Mouse (Mus musculus) embryonic facial prominence, embryonic 14.5 days (tissue): ENCODE measurements around the gene Tnik. TPM values are rescaled to one million over a fixed set of nuclear protein-coding genes. Genes with fewer than 3 reads are reported as not detected.
A peak's percentile ranks its signal among the peaks of the same experiment; 100 is the strongest.

Experiments
- ATAC-seq: fragments of 200-750 bp; cut with Nextera tagmentation; 2 replicates; pipeline ENCODE4 v1.8.0; 2017; ENCODE audit warnings: low read depth, moderate number of reproducible peaks, moderate TSS enrichment
- DNase-seq: peaks from one replicate; pipeline ENCODE4 v3.0.0-alpha.2; 2015; ENCODE audit warnings: low spot score
- H3K27ac ChIP-seq: fragments of 300-500 bp; sonication (generic); replicated peaks from 2 replicates; pipeline ENCODE4 v1.5.1; 2014; ENCODE audit warnings: low read depth, mild to moderate bottlenecking, low read length, moderate library complexity
- H3K27me3 ChIP-seq: fragments of 300-500 bp; sonication (generic); replicated peaks from 2 replicates; pipeline ENCODE4 v1.6.1; 2014; ENCODE audit warnings: low read length; ENCODE audit not compliant: control insufficient read depth, insufficient read depth
- H3K36me3 ChIP-seq: fragments of 300-500 bp; sonication (generic); 2 replicates; pipeline ENCODE4 v1.6.1; 2014; ENCODE audit warnings: low read length, mixed read lengths; ENCODE audit not compliant: control insufficient read depth, insufficient read depth
- H3K4me1 ChIP-seq: fragments of 300-500 bp; sonication (generic); 2 replicates; pipeline ENCODE4 v1.6.1; 2014; ENCODE audit warnings: antibody characterized with exemption, low read length; ENCODE audit not compliant: control insufficient read depth, insufficient read depth
- H3K4me2 ChIP-seq: fragments of 300-500 bp; sonication (generic); 2 replicates; pipeline ENCODE4 v1.6.1; 2014; ENCODE audit warnings: low read depth, mild to moderate bottlenecking, low read length, moderate library complexity, mixed read lengths
- H3K4me3 ChIP-seq: fragments of 300-500 bp; sonication (generic); 2 replicates; pipeline ENCODE4 v1.5.1; 2014; ENCODE audit warnings: low read depth, mild to moderate bottlenecking, low read length
- H3K9ac ChIP-seq: fragments of 300-500 bp; sonication (generic); 2 replicates; pipeline ENCODE4 v1.6.1; 2014; ENCODE audit warnings: low read depth, mild to moderate bottlenecking, low read length, moderate library complexity, mixed read lengths
- H3K9me3 ChIP-seq: fragments of 300-500 bp; sonication (generic); 2 replicates; pipeline ENCODE4 v1.6.1; 2016; ENCODE audit warnings: low read length; ENCODE audit not compliant: control insufficient read depth
- WGBS: fragments of 180-500 bp; shearing (Covaris S2); extraction: QIAGEN DNeasy Blood & Tissue Kit; methylation state at CpG from one replicate; pipeline ENCODE4 v1.1.7; 2014; 5-methylcytosine and 5-hydroxymethylcytosine counted together
- polyA plus RNA-seq: library from polyadenylated mRNA; unstranded; fragments of >200 nt; fragmentation: Nextera tagmentation; extraction: Ambion mirVana; gene quantifications from 2 replicates; pipeline ENCODE4 v1.2.1, GENCODE M21; 2014

The Tnik gene
- polyA plus RNA-seq, 1 experiment from 2014 or later: 19.4 TPM

DNA sequence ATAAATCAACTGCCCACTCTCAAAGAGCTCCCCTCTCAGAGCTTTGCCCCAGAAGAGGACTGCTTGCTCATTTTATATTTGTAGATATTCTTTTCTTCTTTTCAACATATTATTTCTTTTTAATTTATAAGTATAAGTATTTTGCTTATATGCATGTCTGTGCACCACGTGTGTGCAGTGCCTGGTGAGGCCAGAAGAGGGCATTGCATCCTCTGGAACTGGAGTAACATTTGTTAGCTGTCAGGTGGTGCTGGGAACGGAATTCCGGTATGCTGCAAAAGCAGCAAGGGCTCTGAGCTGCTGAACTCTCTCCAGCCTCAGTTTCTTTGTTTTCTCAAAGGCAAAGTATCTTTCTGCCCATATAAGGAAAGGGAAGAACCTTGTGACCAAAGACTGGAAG lies 125.5 kb downstream of the Tnik start:
- no peak overlapping the region for H3K27ac ChIP-seq
- no peak for ATAC-seq
- H3K9me3 ChIP-seq: no peaks in the 10 kb centered on the region
- H3K4me1 ChIP-seq: no peaks in the 10 kb centered on the region
- DNase-seq: no peak
- no peak overlapping the region for H3K4me3 ChIP-seq
- no peak overlapping the region for H3K4me2 ChIP-seq
- WGBS: 86% methylated on average over 3 of the region's 3 CpGs
- H3K27me3 ChIP-seq: no peaks in the 10 kb centered on the region
- H3K36me3 ChIP-seq: no peaks in the 10 kb centered on the region
- H3K9ac ChIP-seq: no peak overlapping the region

DNA sequence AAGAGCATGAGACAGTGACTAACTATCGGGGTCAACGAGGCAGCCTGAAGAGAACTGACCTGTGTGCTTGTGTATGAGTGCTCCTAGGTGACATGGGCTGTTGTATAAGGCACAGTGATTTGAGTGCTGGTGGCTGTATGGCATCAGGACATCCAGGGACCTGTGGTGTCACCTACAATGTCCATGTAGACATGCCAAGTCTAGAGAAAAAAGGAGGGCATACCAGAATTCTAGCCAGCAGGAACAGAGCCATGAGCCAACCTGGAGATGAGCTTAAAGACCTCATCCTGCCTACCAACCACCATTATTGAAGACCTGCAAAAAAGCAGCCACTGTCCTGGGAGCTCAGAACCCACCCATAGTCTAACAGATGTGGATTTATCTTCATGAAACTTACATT lies 127.2 kb downstream of the Tnik start:
- DNase-seq (no peak), ATAC-seq (no peak)
- no peak overlapping the region for H3K4me2 ChIP-seq
- H3K9me3 ChIP-seq: no peaks in the 10 kb centered on the region
- 89% methylated on average over 2 of the region's 2 CpGs for WGBS
- no peaks in the 10 kb centered on the region for H3K27me3 ChIP-seq
- H3K4me1 ChIP-seq: no peaks in the 10 kb centered on the region
- no peak overlapping the region for H3K4me3 ChIP-seq
- no peaks in the 10 kb centered on the region for H3K36me3 ChIP-seq
- H3K9ac ChIP-seq: no peak overlapping the region
- no peak overlapping the region for H3K27ac ChIP-seq

DNA sequence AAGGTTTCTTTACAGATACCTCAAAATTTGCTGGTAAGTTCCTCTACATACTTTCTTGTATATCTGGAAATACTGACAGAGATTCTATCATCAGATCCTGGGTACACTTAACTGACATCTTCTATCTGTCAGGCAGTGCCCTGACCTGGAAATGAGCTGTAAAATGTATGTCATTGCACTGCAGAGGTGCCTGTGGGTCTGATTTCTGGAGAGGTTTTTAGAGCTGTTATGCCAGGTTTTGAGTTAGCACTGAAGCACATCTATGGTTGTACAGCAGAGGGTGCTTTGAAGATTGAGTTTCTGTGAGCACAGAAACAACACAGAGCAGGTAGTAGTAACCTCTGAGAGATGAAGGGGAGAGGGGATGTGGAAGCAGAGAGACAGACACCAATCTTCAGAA lies 129.5 kb downstream of the Tnik start:
- Histone ChIP-seq H3K4me2 (no peak overlapping the region), H3K4me3 (no peak overlapping the region), H3K9ac (no peak overlapping the region), H3K27ac (no peak overlapping the region), H3K27me3 (no peaks in the 10 kb centered on the region), H3K9me3 (no peaks in the 10 kb centered on the region), H3K36me3 (no peaks in the 10 kb centered on the region), H3K4me1 (no peaks in the 10 kb centered on the region)
- DNase-seq: no peak
- no peak for ATAC-seq

DNA sequence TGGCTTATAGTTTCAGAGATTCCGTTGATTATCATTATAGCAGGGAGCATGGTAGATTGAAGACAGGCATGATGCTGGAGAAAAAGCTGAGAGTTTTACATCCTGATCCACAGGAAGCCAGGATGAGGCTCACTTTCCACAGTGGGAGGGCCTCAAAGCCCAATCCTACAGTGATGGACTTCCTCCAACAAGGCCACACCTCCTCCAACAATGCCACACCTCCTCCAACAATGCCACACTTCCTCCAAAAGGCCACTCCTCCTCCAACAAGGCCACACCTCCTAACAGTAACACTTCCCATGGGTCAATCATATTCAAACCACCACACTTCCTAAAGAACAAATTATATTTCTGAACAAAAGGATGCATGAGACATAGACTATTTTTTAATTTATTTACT lies 135.8 kb downstream of the Tnik start:
- H3K9me3 ChIP-seq: no peaks in the 10 kb centered on the region
- DNase-seq: no peak
- ATAC-seq: 0 out of 2 replicates have a peak, but pooled peaks have one; percentile 15
- no peak overlapping the region for H3K9ac ChIP-seq
- 94% methylated on average over 1 of the region's 1 CpGs for WGBS
- H3K4me1 ChIP-seq: no peaks in the 10 kb centered on the region
- no peak overlapping the region for H3K27ac ChIP-seq
- no peaks in the 10 kb centered on the region for H3K36me3 ChIP-seq
- H3K4me3 ChIP-seq: no peak overlapping the region
- H3K27me3 ChIP-seq: no peaks in the 10 kb centered on the region
- H3K4me2 ChIP-seq: no peak overlapping the region

DNA sequence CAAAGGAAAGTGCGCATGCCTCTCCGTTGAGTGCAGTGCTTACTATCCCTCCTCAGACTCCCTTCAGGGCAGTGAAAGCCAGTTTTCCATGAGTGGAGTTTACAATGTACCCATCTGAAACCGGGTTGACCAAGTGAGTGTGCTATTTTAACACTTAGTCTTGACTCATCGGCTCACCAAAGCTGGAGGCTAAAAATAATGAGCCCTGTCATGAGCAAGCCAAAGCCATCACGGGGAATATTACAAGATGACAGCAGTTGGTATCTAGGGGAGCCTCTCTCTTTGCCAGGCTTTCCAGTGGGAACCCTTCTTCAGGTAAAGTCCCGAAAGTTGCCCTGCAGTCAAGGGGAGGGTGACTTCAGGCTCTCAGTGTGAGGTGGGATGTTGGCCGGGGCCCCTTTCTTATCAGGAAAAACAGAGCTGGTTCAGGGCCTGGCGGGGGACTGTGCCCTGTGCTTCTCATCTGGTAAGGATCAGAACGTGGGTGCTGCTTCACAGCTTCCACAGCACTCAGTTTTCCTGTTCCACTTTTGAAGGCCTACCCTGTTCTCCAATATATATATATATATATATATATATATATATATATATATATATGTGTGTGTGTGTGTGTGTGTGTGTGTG lies 136.7 kb downstream of the Tnik start:
- no peaks in the 10 kb centered on the region for H3K4me1 ChIP-seq
- 84% methylated on average over 9 of the region's 9 CpGs for WGBS
- DNase-seq (no peak), ATAC-seq (no peak)
- H3K4me2 ChIP-seq: no peak overlapping the region
- no peak overlapping the region for H3K4me3 ChIP-seq
- H3K9me3 ChIP-seq: no peaks in the 10 kb centered on the region
- no peaks in the 10 kb centered on the region for H3K27me3 ChIP-seq
- no peak overlapping the region for H3K27ac ChIP-seq
- H3K36me3 ChIP-seq: no peaks in the 10 kb centered on the region
- H3K9ac ChIP-seq: no peak overlapping the region

DNA sequence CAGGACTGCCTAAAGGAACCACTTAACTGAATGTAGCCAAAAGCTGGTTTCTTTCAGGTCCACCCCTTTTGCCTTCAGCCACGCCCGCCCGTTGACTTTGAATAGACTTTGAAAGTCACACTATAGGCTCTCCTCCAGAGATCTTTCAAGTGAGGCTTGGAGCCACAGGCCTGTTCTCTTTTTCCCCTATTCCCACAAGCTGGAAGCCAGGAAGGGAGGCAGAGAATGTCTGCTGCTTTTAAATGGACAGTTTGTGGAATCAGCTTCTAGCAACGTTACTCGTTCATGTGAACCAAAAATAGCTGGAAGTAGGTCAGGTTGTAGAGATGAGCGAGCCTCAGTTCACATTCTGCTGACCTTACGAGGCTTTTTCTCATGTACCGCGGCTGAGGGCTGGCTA lies 138.3 kb downstream of the Tnik start:
- no peak overlapping the region for H3K27ac ChIP-seq
- no peaks in the 10 kb centered on the region for H3K9me3 ChIP-seq
- H3K4me2 ChIP-seq: no peak overlapping the region
- no peaks in the 10 kb centered on the region for H3K27me3 ChIP-seq
- WGBS: 73% methylated on average over 9 of the region's 9 CpGs
- ATAC-seq: no peak
- no peak overlapping the region for H3K9ac ChIP-seq
- H3K4me3 ChIP-seq: no peak overlapping the region
- H3K4me1 ChIP-seq: no peaks in the 10 kb centered on the region
- no peak for DNase-seq
- no peaks in the 10 kb centered on the region for H3K36me3 ChIP-seq

DNA sequence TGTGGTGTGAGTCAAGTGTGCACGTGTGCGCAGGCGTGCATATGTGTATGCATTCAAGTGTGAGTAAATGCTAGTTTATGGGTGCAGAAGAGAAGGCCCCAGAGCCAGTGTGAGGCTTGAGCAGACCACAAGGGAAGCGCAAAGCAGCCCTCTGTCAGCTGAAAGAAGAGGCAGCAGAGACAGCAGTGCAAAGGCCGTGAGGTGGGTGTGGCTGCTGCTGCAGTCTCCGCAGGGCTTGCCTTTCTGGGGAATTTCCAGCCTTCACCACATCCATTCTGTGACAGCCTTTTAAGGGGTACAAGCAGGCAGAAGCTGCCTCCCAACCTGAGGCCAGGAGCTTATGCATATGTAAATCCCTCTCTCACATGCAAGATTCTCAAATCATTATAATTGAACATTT lies 139.2 kb downstream of the Tnik start:
- Histone ChIP-seq H3K4me3 (no peak overlapping the region), H3K9ac (no peak overlapping the region), H3K4me2 (no peak overlapping the region), H3K27ac (no peak overlapping the region), H3K27me3 (no peaks in the 10 kb centered on the region), H3K9me3 (no peaks in the 10 kb centered on the region), H3K36me3 (no peaks in the 10 kb centered on the region), H3K4me1 (no peaks in the 10 kb centered on the region)
- no peak for ATAC-seq
- 62% methylated on average over 6 of the region's 6 CpGs for WGBS
- DNase-seq: no peak

DNA sequence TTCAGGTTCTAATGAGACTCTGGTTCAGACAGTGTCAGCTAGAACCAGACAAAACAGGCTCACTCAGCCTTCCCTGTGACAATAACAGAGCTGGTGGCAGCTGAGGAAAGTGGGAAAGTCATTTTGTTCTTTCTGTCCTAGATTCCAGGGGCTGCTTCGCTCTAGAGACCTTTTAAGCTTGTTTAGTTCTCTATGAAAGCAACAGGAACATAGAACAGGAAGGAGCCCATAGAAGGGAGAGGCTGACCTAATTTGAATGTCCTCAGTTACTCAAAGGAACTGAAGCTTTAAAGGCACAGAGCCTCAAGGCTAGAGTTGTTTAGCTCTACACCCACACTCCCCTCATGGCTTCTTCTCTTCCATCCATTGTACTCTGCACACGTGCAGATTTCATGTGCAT lies 142.4 kb downstream of the Tnik start:
- Histone ChIP-seq H3K36me3 (no peaks in the 10 kb centered on the region), H3K9me3 (no peaks in the 10 kb centered on the region), H3K9ac (no peak overlapping the region), H3K27me3 (no peaks in the 10 kb centered on the region), H3K4me2 (no peak overlapping the region), H3K4me3 (no peak overlapping the region), H3K4me1 (peaks cover 8% of the 10 kb centered on the region), H3K27ac (no peak overlapping the region)
- 69% methylated on average over 2 of the region's 2 CpGs for WGBS
- DNase-seq (no peak), ATAC-seq (0 out of 2 replicates have a peak, but pooled peaks have one; percentile 27)

DNA sequence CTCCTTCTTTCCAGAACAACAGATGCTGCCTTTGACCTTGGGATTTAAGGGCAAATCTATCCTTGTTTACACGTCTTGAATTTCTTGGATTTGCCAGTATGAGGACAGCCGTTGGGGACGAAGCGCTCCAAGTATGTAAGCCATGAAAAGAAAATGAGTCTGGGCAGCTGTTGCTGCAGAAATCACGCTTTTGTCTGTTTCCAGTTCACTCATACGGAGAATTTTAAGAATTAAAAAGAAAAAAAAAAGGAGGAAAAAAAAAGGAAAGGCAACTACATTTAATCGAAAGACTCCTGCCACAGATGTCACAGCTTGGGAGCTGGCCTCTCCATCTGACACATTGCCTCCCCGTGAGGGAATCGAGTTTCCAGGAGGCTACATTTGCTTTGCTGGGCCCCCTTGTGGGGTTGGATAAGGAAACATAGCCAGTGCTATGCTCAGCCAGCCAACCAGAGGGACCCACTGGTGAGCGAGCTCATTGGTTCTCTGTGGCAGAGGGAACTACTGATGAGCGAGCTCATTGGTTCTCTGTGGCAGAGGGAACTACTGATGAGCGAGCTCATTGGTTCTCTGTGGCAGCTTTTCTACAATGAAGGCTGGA lies 145.9 kb downstream of the Tnik start:
- ATAC-seq (peak; percentile 94), DNase-seq (peak; percentile 93)
- H3K9me3 ChIP-seq: no peaks in the 10 kb centered on the region
- no peak overlapping the region for H3K4me3 ChIP-seq
- no peaks in the 10 kb centered on the region for H3K36me3 ChIP-seq
- peak overlapping the region; percentile 25; the same call in 1 of the 2 replicates for H3K9ac ChIP-seq
- H3K4me2 ChIP-seq: peak overlapping the region; percentile 37
- peak overlapping the region; percentile 33; the same call in 1 of the 2 replicates for H3K27ac ChIP-seq
- H3K4me1 ChIP-seq: peaks cover 8% of the 10 kb centered on the region
- WGBS: 26% methylated on average over 12 of the region's 12 CpGs
- H3K27me3 ChIP-seq: no peaks in the 10 kb centered on the region
